Mouse (Mus musculus): ENCODE data around the gene Gm20538. TPM values are rescaled to one million over a fixed set of nuclear protein-coding genes. Genes with fewer than 3 reads are reported as not detected.

Gm20538 gene
- polyA plus RNA-seq, 1 experiment, result not detected

DNA sequence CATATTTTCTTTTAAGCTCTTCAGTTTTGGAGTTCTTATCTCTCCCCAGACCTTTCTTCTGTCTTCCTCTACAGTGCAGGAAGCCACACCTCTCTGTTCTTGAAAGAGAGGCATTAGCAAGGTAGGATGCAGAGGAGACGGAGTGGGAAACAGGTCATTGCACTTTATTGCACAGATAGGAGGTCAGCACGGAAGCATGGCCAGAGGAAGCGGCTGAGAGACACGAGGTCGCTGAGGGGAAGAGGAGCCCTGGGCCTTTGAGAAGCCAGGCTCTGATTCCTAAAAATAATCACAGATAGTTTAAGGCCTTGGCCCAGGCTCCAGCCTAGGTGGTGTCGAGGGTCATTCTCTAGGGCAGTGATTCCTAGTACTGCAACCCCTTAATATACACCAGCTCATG is 36.9 kb downstream of the Gm20538 start:
- TF ChIP-seq CTCF (IDR thresholded peaks at IDR 0.05; ENCODE audit: insufficient read depth, low read depth, low read length), result no peak
- no peak for TF ChIP-seq POLR2A (IDR thresholded peaks at IDR 0.05; ENCODE audit: insufficient read depth, low read depth, low read length)
- H3K4me1 ChIP-seq (ENCODE audit: control insufficient read depth, insufficient read depth, low read length), result peaks cover 16% of the 10 kb centered on the region
- 64% methylated on average over 6 of the region's 6 CpGs for WGBS
- H3K4me3 ChIP-seq (ENCODE audit: insufficient read depth, low read depth, low read length), result no peak overlapping the region
- H3K27ac ChIP-seq (ENCODE audit: insufficient read depth, low read depth, low read length), result no peak overlapping the region

DNA sequence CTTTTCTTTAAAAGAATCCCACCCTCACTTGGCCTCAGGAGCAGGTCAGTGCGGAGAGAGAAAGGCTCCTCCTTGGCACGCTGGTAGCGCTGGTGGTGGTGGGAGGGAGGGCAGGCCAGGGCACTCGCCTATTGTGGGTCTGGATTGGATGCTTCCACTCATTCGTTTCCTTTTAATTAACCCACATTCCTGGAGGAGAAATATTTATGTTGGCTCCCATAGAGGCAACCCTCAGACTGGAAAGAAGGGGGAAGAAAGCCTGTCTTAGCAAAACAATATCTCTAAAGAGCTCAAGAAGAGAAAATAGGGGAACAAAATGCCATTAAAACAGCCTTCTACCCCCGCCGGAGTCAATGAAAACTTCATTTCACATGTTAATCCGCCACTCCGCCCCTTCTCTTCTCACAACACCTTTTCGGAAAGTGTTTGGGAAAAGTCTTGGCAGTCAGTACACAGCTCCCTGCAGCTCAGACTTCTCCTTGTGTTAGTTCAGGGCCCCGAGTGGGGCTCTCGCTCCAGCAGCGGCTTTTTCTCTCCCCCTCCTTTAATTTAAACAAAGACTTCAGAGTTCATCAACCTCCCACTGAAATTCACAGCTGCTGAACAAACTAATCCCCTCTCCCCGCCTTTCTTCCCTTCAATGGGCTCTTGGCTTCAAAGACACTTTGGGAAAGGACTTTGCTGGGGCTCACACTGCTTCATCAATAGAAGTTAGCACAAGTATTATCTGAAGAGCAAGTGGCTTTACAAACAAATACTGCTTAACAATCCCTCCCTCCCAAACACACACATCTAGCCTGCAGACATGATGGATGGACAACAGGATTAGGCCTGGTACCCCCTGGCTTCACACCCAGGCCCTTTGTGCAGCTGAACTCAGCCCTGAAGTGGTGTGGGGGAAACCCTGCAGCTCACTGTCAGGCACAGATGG is 37.8 kb downstream of the Gm20538 start:
- 24% methylated on average over 14 of the region's 14 CpGs for WGBS
- TF ChIP-seq POLR2A (IDR thresholded peaks at IDR 0.05; ENCODE audit: insufficient read depth, low read depth, low read length) (no peak), CTCF (IDR thresholded peaks at IDR 0.05; ENCODE audit: insufficient read depth, low read depth, low read length) (no peak)
- H3K4me1 ChIP-seq (ENCODE audit: control insufficient read depth, insufficient read depth, low read length), result peaks cover 21% of the 10 kb centered on the region
- H3K4me3 ChIP-seq (ENCODE audit: insufficient read depth, low read depth, low read length), result no peak overlapping the region
- H3K27ac ChIP-seq (ENCODE audit: insufficient read depth, low read depth, low read length), result no peak overlapping the region

DNA sequence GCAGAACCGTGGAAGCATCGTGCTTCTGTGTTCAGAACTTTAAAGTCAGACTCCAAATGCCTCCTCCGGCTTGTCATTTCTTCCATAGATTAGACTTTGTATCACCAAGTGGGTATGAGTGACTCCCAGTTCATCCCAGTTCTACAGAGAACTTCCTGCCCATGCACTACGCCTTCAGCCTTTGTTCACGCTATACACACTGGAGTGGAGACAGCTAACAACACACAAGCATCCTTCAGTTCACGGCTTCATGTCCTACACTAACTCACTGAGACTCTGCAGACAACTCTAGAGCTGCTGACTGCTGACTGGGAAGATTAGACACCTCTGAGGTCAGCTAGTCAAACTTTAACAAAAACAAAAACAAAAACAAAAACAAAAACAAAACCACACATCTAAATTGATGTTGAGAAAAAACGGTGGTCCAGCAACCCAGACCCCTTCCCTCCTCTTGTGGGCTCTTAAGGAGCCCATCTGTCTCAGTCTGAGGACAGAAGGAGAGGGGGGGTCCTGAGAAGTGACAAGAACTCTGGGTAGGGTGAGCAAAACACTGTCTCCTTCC is 38.6 kb downstream of the Gm20538 start:
- H3K4me1 ChIP-seq (ENCODE audit: control insufficient read depth, insufficient read depth, low read length), result peaks cover 21% of the 10 kb centered on the region
- 18% methylated on average over 7 of the region's 7 CpGs for WGBS
- TF ChIP-seq CTCF (IDR thresholded peaks at IDR 0.05; ENCODE audit: insufficient read depth, low read depth, low read length), result no peak
- TF ChIP-seq POLR2A (IDR thresholded peaks at IDR 0.05; ENCODE audit: insufficient read depth, low read depth, low read length), result no peak

DNA sequence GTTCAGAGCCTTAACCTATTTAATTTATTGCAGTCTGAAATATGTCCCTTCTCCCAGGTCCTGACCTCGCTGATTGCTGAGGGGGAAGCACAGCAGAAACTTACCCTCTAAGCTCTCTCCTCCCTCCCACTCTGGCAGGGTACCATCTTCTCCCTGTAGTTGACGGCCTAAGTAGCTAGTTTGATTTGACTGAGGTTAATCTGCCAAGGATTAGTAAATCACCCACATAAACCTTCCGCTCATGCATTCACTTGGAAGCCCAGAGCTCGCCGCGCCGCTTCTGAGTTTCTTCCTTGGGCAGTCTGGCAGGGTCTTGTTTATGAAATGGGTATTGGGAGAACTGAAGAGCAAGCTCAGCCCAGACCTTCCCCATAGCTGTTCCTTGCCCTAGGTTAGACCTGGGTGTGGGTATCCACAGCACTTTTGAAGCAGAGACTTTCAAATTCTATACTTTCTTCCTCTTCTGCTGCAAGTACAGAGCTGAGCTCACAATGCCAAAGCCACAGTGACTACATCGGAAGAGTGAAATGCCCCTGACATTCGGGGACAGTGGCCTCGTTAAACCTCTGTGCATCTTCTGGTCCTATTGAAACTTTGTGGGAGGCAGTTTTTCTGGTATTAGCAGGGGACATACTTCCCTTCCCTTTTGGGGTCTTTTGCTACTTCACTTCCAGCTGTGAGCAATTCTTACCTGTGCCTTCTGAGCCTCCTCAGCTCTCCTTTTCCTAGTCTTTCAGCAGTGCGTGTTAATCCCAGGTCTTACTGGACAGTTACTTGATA is 39.4 kb downstream of the Gm20538 start:
- H3K4me3 ChIP-seq (ENCODE audit: insufficient read depth, low read depth, low read length), result no peak overlapping the region
- WGBS, result 20% methylated on average over 11 of the region's 11 CpGs
- peaks cover 21% of the 10 kb centered on the region for H3K4me1 ChIP-seq (ENCODE audit: control insufficient read depth, insufficient read depth, low read length)
- no peak overlapping the region for H3K27ac ChIP-seq (ENCODE audit: insufficient read depth, low read depth, low read length)
- no peak for TF ChIP-seq CTCF (IDR thresholded peaks at IDR 0.05; ENCODE audit: insufficient read depth, low read depth, low read length)
- no peak for TF ChIP-seq POLR2A (IDR thresholded peaks at IDR 0.05; ENCODE audit: insufficient read depth, low read depth, low read length)

More for the DNA sequence above, 38.6 kb downstream of the Gm20538 start:
- no peak overlapping the region for H3K4me3 ChIP-seq (ENCODE audit: insufficient read depth, low read depth, low read length)
- H3K27ac ChIP-seq (ENCODE audit: insufficient read depth, low read depth, low read length), result no peak overlapping the region

DNA sequence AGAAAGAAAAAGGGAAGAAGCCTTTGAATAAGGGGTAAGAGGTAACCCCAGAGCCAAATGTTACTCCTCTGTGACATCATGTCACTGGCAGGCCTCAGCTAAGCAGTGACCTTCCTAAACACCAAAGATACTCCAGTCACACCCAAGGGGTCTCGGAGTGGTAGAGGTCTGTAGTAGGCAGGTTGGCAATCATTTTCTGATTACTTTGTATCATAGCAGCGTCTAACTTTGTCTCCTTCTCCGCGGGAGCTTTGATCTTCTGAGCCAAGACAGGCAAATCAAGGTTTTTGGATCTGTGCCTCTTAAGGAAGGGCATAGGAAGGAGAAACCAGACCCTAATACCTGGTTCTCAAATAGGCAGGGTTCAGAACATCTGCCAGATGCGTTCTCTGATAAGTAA is 40.0 kb downstream of the Gm20538 start:
- Histone ChIP-seq H3K4me3 (ENCODE audit: insufficient read depth, low read depth, low read length) (no peak overlapping the region), H3K4me1 (ENCODE audit: control insufficient read depth, insufficient read depth, low read length) (peaks cover 21% of the 10 kb centered on the region), H3K27ac (ENCODE audit: insufficient read depth, low read depth, low read length) (no peak overlapping the region)
- 34% methylated on average over 5 of the region's 5 CpGs for WGBS
- TF ChIP-seq CTCF (IDR thresholded peaks at IDR 0.05; ENCODE audit: insufficient read depth, low read depth, low read length) (no peak), POLR2A (IDR thresholded peaks at IDR 0.05; ENCODE audit: insufficient read depth, low read depth, low read length) (no peak)

DNA sequence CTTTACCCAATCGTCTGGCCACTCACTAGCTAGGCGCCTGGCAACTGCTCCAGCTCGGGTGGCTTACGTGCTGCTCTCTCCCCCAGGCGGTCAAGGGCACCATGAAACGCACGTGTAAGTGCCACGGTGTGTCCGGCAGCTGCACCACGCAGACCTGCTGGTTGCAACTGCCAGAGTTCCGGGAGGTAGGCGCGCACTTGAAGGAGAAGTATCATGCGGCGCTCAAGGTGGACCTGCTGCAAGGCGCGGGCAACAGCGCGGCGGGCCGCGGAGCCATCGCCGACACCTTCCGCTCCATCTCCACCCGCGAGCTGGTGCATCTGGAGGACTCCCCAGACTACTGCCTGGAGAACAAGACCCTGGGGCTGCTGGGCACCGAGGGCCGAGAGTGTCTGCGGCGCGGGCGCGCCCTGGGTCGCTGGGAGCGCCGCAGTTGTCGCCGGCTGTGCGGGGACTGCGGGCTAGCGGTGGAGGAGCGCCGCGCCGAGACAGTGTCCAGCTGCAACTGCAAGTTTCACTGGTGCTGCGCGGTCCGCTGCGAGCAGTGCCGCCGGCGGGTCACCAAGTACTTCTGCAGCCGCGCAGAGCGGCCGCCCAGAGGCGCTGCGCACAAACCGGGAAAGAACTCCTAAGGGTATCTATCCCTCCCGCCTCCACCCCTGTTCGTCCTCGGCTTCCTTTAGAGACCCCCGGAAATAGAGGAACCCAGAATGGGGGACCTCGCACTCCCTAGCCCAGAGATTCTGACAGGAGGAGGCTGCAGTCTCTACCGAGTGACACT is 41.0 kb downstream of the Gm20538 start:
- Histone ChIP-seq H3K27ac (ENCODE audit: insufficient read depth, low read depth, low read length) (no peak overlapping the region), H3K4me1 (ENCODE audit: control insufficient read depth, insufficient read depth, low read length) (peaks cover 21% of the 10 kb centered on the region), H3K4me3 (ENCODE audit: insufficient read depth, low read depth, low read length) (peak overlapping the region; percentile 20)
- TF ChIP-seq CTCF (IDR thresholded peaks at IDR 0.05; ENCODE audit: insufficient read depth, low read depth, low read length), result no peak
- WGBS, result under 1% methylated on average over 63 of the region's 66 CpGs

DNA sequence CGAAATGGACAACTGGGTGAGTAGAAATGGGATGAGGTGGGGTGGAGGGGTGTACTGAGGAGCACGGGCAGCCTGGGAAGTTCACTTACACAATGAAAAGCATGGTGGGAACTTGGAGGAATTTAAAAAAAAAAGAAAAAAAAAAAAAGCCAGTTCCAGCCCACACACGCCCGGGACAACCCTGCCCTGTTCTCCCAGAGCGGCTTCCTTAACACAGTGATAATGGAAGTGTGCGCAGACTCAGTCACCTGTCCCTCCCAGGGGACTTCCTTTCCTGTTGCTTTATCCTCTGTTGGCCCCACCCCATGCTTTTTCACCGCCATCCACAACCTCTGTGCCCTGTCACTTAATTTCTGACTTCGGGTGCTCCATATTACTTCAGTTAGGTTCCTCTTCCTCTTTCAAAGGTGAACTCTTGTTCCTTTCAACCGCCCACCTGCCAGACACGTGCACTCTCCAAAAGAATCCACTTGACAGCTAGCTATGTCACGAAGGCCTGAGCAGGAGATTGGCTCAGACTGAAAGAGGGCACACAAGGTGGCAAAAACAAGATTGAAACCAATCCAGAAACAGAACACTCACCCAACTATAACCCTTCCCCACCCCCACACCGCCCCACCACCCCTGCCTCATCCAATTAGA is 42.0 kb downstream of the Gm20538 start:
- 7% methylated on average over 12 of the region's 12 CpGs for WGBS
- TF ChIP-seq POLR2A (IDR thresholded peaks at IDR 0.05; ENCODE audit: insufficient read depth, low read depth, low read length) (no peak), CTCF (IDR thresholded peaks at IDR 0.05; ENCODE audit: insufficient read depth, low read depth, low read length) (no peak)
- Histone ChIP-seq H3K4me1 (ENCODE audit: control insufficient read depth, insufficient read depth, low read length) (peaks cover 21% of the 10 kb centered on the region), H3K27ac (ENCODE audit: insufficient read depth, low read depth, low read length) (no peak overlapping the region), H3K4me3 (ENCODE audit: insufficient read depth, low read depth, low read length) (no peak overlapping the region)

DNA sequence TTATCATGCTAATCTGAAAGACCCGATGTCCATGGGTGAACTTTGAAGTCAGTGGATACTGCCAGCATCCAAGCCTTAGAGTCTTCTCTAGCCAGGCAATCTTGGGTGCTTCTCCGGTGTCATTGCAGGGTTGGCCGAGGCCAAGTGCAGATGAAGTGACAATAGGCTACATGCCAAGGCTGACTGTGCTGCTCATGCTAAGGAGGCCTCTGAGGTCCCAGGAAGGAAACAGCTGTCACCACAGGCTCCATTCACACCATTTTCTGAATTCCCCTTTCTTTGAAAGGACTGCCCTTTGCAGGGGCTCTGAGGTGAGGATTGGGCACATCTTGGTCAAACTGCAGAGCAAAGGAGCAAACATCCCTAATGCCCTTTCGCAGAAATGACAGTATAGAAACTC is 49.9 kb downstream of the Gm20538 start:
- TF ChIP-seq POLR2A (IDR thresholded peaks at IDR 0.05; ENCODE audit: insufficient read depth, low read depth, low read length) (no peak), CTCF (IDR thresholded peaks at IDR 0.05; ENCODE audit: insufficient read depth, low read depth, low read length) (no peak)
- no peak overlapping the region for H3K27ac ChIP-seq (ENCODE audit: insufficient read depth, low read depth, low read length)
- H3K4me3 ChIP-seq (ENCODE audit: insufficient read depth, low read depth, low read length), result no peak overlapping the region
- WGBS, result 66% methylated on average over 4 of the region's 4 CpGs
- H3K4me1 ChIP-seq (ENCODE audit: control insufficient read depth, insufficient read depth, low read length), result no peaks in the 10 kb centered on the region
